Mouse (Mus musculus): ENCODE measurements around the gene Man1c1. TPM values are rescaled to one million over a fixed set of nuclear protein-coding genes. Genes with fewer than 3 reads are reported as not detected.
A peak's percentile ranks its signal among the peaks of the same experiment; 100 is the strongest.

Man1c1 gene
- total and polyA plus RNA-seq, 2 experiments from 2014 or later: 3.8 to 14.8 TPM

GRCm38 (mm10) chr4:134512798-134513197 lies 191.3 kb downstream of the Man1c1 start:
- Histone ChIP-seq H3K9me3 (replicated peaks; ENCODE audit: control insufficient read depth, low read length) (no peaks in the 10 kb centered on the region), H3K9ac (replicated peaks; ENCODE audit: low read depth, low read length) (no peak overlapping the region), H3K4me2 (ENCODE audit: low read depth, low read length) (peak overlapping the region; percentile 55), H3K36me3 (replicated peaks; ENCODE audit: control insufficient read depth, insufficient read depth, low read length) (no peaks in the 10 kb centered on the region; the same call in 1 of the 2 replicates), H3K27me3 (ENCODE audit: control insufficient read depth, insufficient read depth, low read length) (no peaks in the 10 kb centered on the region), H3K4me1 (ENCODE audit: control insufficient read depth, insufficient read depth) (peaks cover 17% of the 10 kb centered on the region; the same call in 1 of the 2 replicates), H3K27ac (ENCODE audit: low read depth) (0 out of 2 replicates have a peak overlapping the region, but pooled peaks have one; percentile 1), H3K4me3 (ENCODE audit: low read depth, low read length) (peak overlapping the region; percentile 24)
- ATAC-seq (ENCODE audit: insufficient read depth, low read depth) (peak; percentile 50), DNase-seq (ENCODE audit: low spot score) (peak; percentile 80)
- TF ChIP-seq EP300 (IDR thresholded peaks at IDR 0.05; ENCODE audit: low read depth) (no peak), CTCF (IDR thresholded peaks at IDR 0.05; ENCODE audit: low read depth) (peak; percentile 64)
- WGBS: 7% methylated on average over 15 of the region's 15 CpGs

- TF ChIP-seq CTCF (IDR thresholded peaks at IDR 0.05; ENCODE audit: low read depth) (no peak), EP300 (IDR thresholded peaks at IDR 0.05; ENCODE audit: low read depth) (no peak)
- no peaks in the 10 kb centered on the region for H3K27me3 ChIP-seq (ENCODE audit: control insufficient read depth, insufficient read depth, low read length)
- H3K9ac ChIP-seq (replicated peaks; ENCODE audit: low read depth, low read length): peak overlapping the region; percentile 36; the same call in 1 of the 2 replicates
- WGBS: 60% methylated on average over 6 of the region's 6 CpGs
- H3K36me3 ChIP-seq (replicated peaks; ENCODE audit: control insufficient read depth, insufficient read depth, low read length): peaks cover 9% of the 10 kb centered on the region; the same call in 1 of the 2 replicates
- no peak for DNase-seq (ENCODE audit: low spot score)
- 0 out of 2 replicates have a peak, but pooled peaks cover 9% of the 10 kb centered on the region for H3K4me1 ChIP-seq (ENCODE audit: control insufficient read depth, insufficient read depth)
- peak overlapping the region; percentile 56 for H3K4me3 ChIP-seq (ENCODE audit: low read depth, low read length)
- H3K9me3 ChIP-seq (replicated peaks; ENCODE audit: control insufficient read depth, low read length): no peaks in the 10 kb centered on the region
- no peak overlapping the region for H3K27ac ChIP-seq (ENCODE audit: low read depth)
- no peak for ATAC-seq (ENCODE audit: insufficient read depth, low read depth)
- H3K4me2 ChIP-seq (ENCODE audit: low read depth, low read length): peak overlapping the region; percentile 85
Measured at GRCm38 (mm10) chr4:134511730-134512129, 192.4 kb downstream of the Man1c1 start.

Small RNAs within 50 kb of the gene (microRNA-seq; reads per million reads assigned to microRNA genes)
- not detected for gene Mir6403

Other genes starting within 250 kb of the Man1c1 start
- gene Stmn1, start 236.0 kb downstream of the Man1c1 start, total RNA-seq (2014; rRNA removed; ENCODE audit: low replicate concordance): 149 and 227 TPM in 2 replicates
- 372 and 387 TPM in 2 replicates for gene Stmn1, start 236.0 kb downstream of the Man1c1 start, polyA plus RNA-seq (2015; fragmentation: Nextera tagmentation; extraction: Ambion mirVana)
- gene Paqr7, start 207.6 kb downstream of the Man1c1 start, total RNA-seq (2014; rRNA removed; ENCODE audit: low replicate concordance): 13.1 and 25.4 TPM in 2 replicates
- gene Paqr7, start 207.6 kb downstream of the Man1c1 start, polyA plus RNA-seq (2015; fragmentation: Nextera tagmentation; extraction: Ambion mirVana): 15.4 and 18.7 TPM in 2 replicates
- 2.7 and 3.1 TPM in 2 replicates for gene Aunip, start 193.3 kb downstream of the Man1c1 start, total RNA-seq (2014; rRNA removed; ENCODE audit: low replicate concordance)
- 1.8 and 2.5 TPM in 2 replicates for gene Aunip, start 193.3 kb downstream of the Man1c1 start, polyA plus RNA-seq (2015; fragmentation: Nextera tagmentation; extraction: Ambion mirVana)
- gene Mtfr1l, start 168.9 kb downstream of the Man1c1 start, total RNA-seq (2014; rRNA removed; ENCODE audit: low replicate concordance): 145 and 159 TPM in 2 replicates
- gene Mtfr1l, start 168.9 kb downstream of the Man1c1 start, polyA plus RNA-seq (2015; fragmentation: Nextera tagmentation; extraction: Ambion mirVana): 191 and 207 TPM in 2 replicates
- gene Selenon, start 152.1 kb downstream of the Man1c1 start, total RNA-seq (2014; rRNA removed; ENCODE audit: low replicate concordance): 18.2 and 30.5 TPM in 2 replicates
- 6.8 and 7.2 TPM in 2 replicates for gene Selenon, start 152.1 kb downstream of the Man1c1 start, polyA plus RNA-seq (2015; fragmentation: Nextera tagmentation; extraction: Ambion mirVana)
- 9.4 and 31.8 TPM in 2 replicates for gene Ldlrap1, start 63.7 kb upstream of the Man1c1 start, total RNA-seq (2014; rRNA removed; ENCODE audit: low replicate concordance)
- 11.6 and 12.3 TPM in 2 replicates for gene Ldlrap1, start 63.7 kb upstream of the Man1c1 start, polyA plus RNA-seq (2015; fragmentation: Nextera tagmentation; extraction: Ambion mirVana)
- gene Maco1, start 149.1 kb upstream of the Man1c1 start, total RNA-seq (2014; rRNA removed; ENCODE audit: low replicate concordance): 23.5 and 32.1 TPM in 2 replicates
- gene Maco1, start 149.1 kb upstream of the Man1c1 start, polyA plus RNA-seq (2015; fragmentation: Nextera tagmentation; extraction: Ambion mirVana): 21.7 and 21.8 TPM in 2 replicates
- 5.3 and 7.7 TPM in 2 replicates for gene Rhd, start 160.2 kb upstream of the Man1c1 start, total RNA-seq (2014; rRNA removed; ENCODE audit: low replicate concordance)
- 10.1 and 10.3 TPM in 2 replicates for gene Rhd, start 160.2 kb upstream of the Man1c1 start, polyA plus RNA-seq (2015; fragmentation: Nextera tagmentation; extraction: Ambion mirVana)
- 111 and 117 TPM in 2 replicates for gene Tmem50a, start 210.7 kb upstream of the Man1c1 start, total RNA-seq (2014; rRNA removed; ENCODE audit: low replicate concordance)
- gene Tmem50a, start 210.7 kb upstream of the Man1c1 start, polyA plus RNA-seq (2015; fragmentation: Nextera tagmentation; extraction: Ambion mirVana): 160 and 171 TPM in 2 replicates
- 80.5 and 85.8 TPM in 2 replicates for gene Rsrp1, start 219.3 kb upstream of the Man1c1 start, total RNA-seq (2014; rRNA removed; ENCODE audit: low replicate concordance)
- gene Rsrp1, start 219.3 kb upstream of the Man1c1 start, polyA plus RNA-seq (2015; fragmentation: Nextera tagmentation; extraction: Ambion mirVana): 295 and 322 TPM in 2 replicates
- 19.5 and 31.1 TPM in 2 replicates for gene Syf2, start 226.6 kb upstream of the Man1c1 start, total RNA-seq (2014; rRNA removed; ENCODE audit: low replicate concordance)
- 66.8 and 73.3 TPM in 2 replicates for gene Syf2, start 226.6 kb upstream of the Man1c1 start, polyA plus RNA-seq (2015; fragmentation: Nextera tagmentation; extraction: Ambion mirVana)